Mouse (Mus musculus): ENCODE results near the gene Gm32717. TPM values are rescaled to one million over a fixed set of nuclear protein-coding genes. Genes with fewer than 3 reads are reported as not detected.
"Not testable (repeated sequence)": the region's sequence is repeated elsewhere in the genome, so short reads cannot be mapped to it uniquely, and the experiment has no call there.

Gm32717 gene
- polyA plus RNA-seq, 1 experiment from 2014 or later = 0.11 TPM

DNA sequence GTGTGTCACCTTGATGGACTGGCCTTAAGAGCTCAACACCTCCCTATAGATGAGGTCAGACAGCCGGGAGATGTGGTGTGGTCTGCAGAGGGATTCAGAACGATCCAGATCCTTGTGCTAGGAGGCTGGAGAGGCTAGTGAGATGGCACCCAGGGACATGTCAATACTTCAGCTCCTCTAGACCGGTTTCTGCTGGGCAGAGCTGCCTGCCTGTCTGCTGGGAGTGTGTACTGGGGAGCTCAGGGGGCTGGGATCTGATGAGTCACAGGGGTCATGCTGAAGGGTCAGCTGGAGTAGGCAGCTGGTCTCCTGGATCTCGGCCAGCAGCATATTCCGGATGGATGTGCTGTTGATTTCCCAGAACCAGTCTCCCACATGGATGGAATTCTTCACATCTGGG, 8.0 kb downstream of the Gm32717 start:
- not testable (repeated sequence) for H3K27ac ChIP-seq (ENCODE audit: low read length); H3K27me3 ChIP-seq (ENCODE audit: control insufficient read depth, insufficient read depth, low read depth, low read length); H3K4me2 ChIP-seq (ENCODE audit: low read length); H3K9ac ChIP-seq (ENCODE audit: low read depth, low read length); H3K4me1 ChIP-seq (ENCODE audit: control insufficient read depth, insufficient read depth, low read length); H3K36me3 ChIP-seq (ENCODE audit: control insufficient read depth, insufficient read depth, low read length); H3K4me3 ChIP-seq (ENCODE audit: low read depth, low read length); H3K9me3 ChIP-seq (replicated peaks; ENCODE audit: control insufficient read depth, low read length, poor library complexity, severe bottlenecking); ATAC-seq
- no CpG with 5 or more reads among the region's 5 CpGs for WGBS

DNA sequence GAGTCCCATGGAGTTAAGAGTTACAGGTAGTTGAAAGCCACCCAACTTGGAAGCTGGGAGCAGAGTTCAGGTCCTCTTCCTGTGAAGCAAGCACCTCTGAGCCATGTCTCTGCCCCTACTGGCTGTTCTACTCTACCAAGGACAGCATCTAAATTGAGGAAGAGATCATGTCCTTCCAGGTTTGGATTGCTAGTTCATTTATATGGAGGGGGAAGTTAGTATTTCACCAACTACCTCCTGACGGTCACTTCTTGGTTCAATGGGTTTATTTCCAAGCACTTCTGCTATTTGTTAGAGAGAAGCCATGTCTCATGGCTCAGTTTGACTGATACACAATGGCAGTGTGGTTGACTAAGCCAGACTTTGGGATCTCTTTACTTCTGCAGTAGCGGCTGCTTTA, 13.0 kb downstream of the Gm32717 start:
- not testable (repeated sequence) for H3K27me3 ChIP-seq (ENCODE audit: control insufficient read depth, insufficient read depth, low read depth, low read length); H3K36me3 ChIP-seq (ENCODE audit: control insufficient read depth, insufficient read depth, low read length)

DNA sequence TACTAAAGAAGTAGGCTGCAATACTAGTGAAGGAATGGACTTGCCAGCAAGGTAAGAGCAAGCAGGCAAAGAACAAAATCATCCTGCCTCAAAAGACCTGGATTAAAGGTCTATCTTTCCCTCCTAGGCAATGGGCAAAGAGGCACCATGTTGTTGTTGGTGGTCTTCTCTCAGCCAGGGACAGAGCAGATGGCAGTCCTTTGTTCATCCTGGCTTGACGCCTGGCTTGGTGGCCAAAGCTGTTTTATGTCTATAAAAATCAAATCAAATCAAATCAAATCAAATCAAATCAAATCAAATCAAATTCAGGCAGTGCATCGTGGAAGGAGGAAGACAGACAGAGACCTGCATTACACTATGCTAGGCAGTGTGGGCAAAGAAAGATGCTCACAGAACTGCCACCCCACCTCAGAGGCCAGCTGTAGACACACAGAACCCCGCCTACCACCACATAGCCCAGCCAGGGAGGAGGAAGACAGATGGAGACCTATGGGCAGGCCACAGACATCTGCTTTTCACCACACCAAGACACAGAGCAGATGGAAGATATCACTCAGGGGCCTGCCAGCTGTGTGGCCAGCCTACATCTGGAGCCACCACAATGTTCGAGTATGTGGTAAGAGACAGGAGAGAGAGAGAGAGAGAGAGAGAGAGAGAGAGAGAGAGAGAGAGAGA, 24.7 kb downstream of the Gm32717 start:
- H3K9me3 ChIP-seq (replicated peaks; ENCODE audit: control insufficient read depth, low read length, poor library complexity, severe bottlenecking); H3K4me2 ChIP-seq (ENCODE audit: low read length); H3K4me1 ChIP-seq (ENCODE audit: control insufficient read depth, insufficient read depth, low read length); H3K27me3 ChIP-seq (ENCODE audit: control insufficient read depth, insufficient read depth, low read depth, low read length); H3K9ac ChIP-seq (ENCODE audit: low read depth, low read length); H3K4me3 ChIP-seq (ENCODE audit: low read depth, low read length); H3K27ac ChIP-seq (ENCODE audit: low read length); ATAC-seq; H3K36me3 ChIP-seq (ENCODE audit: control insufficient read depth, insufficient read depth, low read length): not testable (repeated sequence)
- WGBS = 64% methylated on average over 2 of the region's 4 CpGs

More for the DNA sequence above, 13.0 kb downstream of the Gm32717 start:
- not testable (repeated sequence) for H3K27ac ChIP-seq (ENCODE audit: low read length); H3K9ac ChIP-seq (ENCODE audit: low read depth, low read length); H3K4me3 ChIP-seq (ENCODE audit: low read depth, low read length); ATAC-seq; H3K9me3 ChIP-seq (replicated peaks; ENCODE audit: control insufficient read depth, low read length, poor library complexity, severe bottlenecking); H3K4me2 ChIP-seq (ENCODE audit: low read length); H3K4me1 ChIP-seq (ENCODE audit: control insufficient read depth, insufficient read depth, low read length)
- WGBS = no CpG with 5 or more reads among the region's 2 CpGs

DNA sequence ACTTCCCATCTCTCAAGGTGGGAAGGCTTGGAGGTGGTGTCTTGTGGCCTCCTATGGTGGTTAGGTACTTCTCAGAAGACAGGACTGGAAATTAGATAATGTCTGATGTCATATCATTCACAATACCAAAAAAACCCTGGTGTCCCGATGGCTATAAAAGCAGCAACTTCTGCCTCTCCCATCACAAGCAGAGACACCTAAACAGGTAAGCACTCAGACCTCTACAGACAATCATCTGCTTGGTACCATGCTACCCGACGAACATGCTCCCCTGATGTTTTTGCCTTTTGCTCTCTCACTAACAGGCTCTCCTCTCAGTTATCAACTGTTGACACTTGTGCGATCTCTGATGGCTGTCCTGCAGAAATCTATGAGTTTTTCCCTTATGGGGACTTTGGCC, 35.9 kb downstream of the Gm32717 start, which contains the start of gene Il22:
Gene Il22 (plus strand): TSS at position 301 of the 400 bp plus-strand sequence.
- H3K4me2 ChIP-seq (ENCODE audit: low read length) = no peak within 1 kb of the TSS
- H3K36me3 ChIP-seq (ENCODE audit: control insufficient read depth, insufficient read depth, low read length) = no peaks in the 10 kb centered on the region
- no peak within 1 kb of the TSS for H3K9ac ChIP-seq (ENCODE audit: low read depth, low read length)
- no peaks in the 10 kb centered on the region for H3K9me3 ChIP-seq (replicated peaks; ENCODE audit: control insufficient read depth, low read length, poor library complexity, severe bottlenecking)
- WGBS = 93% methylated on average over 4 of the region's 4 CpGs
- H3K4me3 ChIP-seq (ENCODE audit: low read depth, low read length) = no peak within 1 kb of the TSS
- ATAC-seq = no peak
- H3K27me3 ChIP-seq (ENCODE audit: control insufficient read depth, insufficient read depth, low read depth, low read length) = no peaks in the 10 kb centered on the region
- H3K27ac ChIP-seq (ENCODE audit: low read length) = no peak within 1 kb of the TSS
- H3K4me1 ChIP-seq (ENCODE audit: control insufficient read depth, insufficient read depth, low read length) = no peaks in the 10 kb centered on the region

DNA sequence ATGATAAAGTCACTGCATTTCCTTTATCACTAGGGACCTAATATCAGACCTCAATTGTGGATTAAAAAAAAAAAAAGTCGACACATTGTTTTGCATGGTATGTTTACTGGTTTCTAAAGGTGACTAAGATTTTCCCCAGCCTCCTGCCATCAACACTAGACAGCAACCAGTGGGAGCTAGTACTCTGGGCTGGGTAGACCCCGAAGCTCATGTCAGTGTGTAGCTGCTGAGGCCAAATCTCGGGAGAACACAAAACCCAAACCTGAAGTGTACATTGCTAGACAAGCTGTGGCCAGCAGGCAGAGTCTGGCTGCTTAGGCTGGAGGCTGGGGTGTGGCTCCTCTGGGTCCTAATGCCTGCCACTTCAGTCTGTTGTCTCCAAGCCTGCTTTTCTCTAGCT, 45.4 kb downstream of the Gm32717 start:
- not testable (repeated sequence) for H3K4me3 ChIP-seq (ENCODE audit: low read depth, low read length); H3K9me3 ChIP-seq (replicated peaks; ENCODE audit: control insufficient read depth, low read length, poor library complexity, severe bottlenecking); H3K9ac ChIP-seq (ENCODE audit: low read depth, low read length); H3K27me3 ChIP-seq (ENCODE audit: control insufficient read depth, insufficient read depth, low read depth, low read length); H3K4me1 ChIP-seq (ENCODE audit: control insufficient read depth, insufficient read depth, low read length); H3K27ac ChIP-seq (ENCODE audit: low read length); H3K36me3 ChIP-seq (ENCODE audit: control insufficient read depth, insufficient read depth, low read length); H3K4me2 ChIP-seq (ENCODE audit: low read length); ATAC-seq
- 26% methylated on average over 3 of the region's 3 CpGs for WGBS

Other genes with a start within 250 kb of the Gm32717 start
- gene Mdm1, start 99.0 kb downstream of the Gm32717 start, polyA plus RNA-seq (2015; fragmentation: Nextera tagmentation; extraction: Ambion mirVana) = 30.6 and 31.7 TPM in 2 replicates
- gene Il22, start 35.8 kb downstream of the Gm32717 start, polyA plus RNA-seq (2015; fragmentation: Nextera tagmentation; extraction: Ambion mirVana) = 0.20 and 0.46 TPM in 2 replicates
- gene Gm32802, start 17.9 kb upstream of the Gm32717 start, polyA plus RNA-seq (2015; fragmentation: Nextera tagmentation; extraction: Ambion mirVana) = 0.11 and 0.30 TPM in 2 replicates
- 0.80 and 0.85 TPM in 2 replicates for gene Iltifb, start 54.3 kb upstream of the Gm32717 start, polyA plus RNA-seq (2015; fragmentation: Nextera tagmentation; extraction: Ambion mirVana)
- gene Gm9040, start 86.2 kb upstream of the Gm32717 start, polyA plus RNA-seq (2015; fragmentation: Nextera tagmentation; extraction: Ambion mirVana) = not detected in 2 replicates
- not detected in 2 replicates for gene Gm9044, start 91.6 kb upstream of the Gm32717 start, polyA plus RNA-seq (2015; fragmentation: Nextera tagmentation; extraction: Ambion mirVana)
- not detected in 2 replicates for gene Gm9045, start 97.1 kb upstream of the Gm32717 start, polyA plus RNA-seq (2015; fragmentation: Nextera tagmentation; extraction: Ambion mirVana)
- gene Gm9046, start 102.5 kb upstream of the Gm32717 start, polyA plus RNA-seq (2015; fragmentation: Nextera tagmentation; extraction: Ambion mirVana) = 0.13 TPM in 1 of 2 replicates, not detected in the other
- not detected in 2 replicates for gene Gm9048, start 107.9 kb upstream of the Gm32717 start, polyA plus RNA-seq (2015; fragmentation: Nextera tagmentation; extraction: Ambion mirVana)
- not detected in 2 replicates for gene Gm9049, start 113.3 kb upstream of the Gm32717 start, polyA plus RNA-seq (2015; fragmentation: Nextera tagmentation; extraction: Ambion mirVana)
- gene Ifng, start 200.3 kb upstream of the Gm32717 start, polyA plus RNA-seq (2015; fragmentation: Nextera tagmentation; extraction: Ambion mirVana) = not detected in 2 replicates

Measured in midbrain, embryonic 16.5 days (tissue).